Comparison of ENCODE assay signal across 10 mouse cellular contexts in the genomic region with DNA sequence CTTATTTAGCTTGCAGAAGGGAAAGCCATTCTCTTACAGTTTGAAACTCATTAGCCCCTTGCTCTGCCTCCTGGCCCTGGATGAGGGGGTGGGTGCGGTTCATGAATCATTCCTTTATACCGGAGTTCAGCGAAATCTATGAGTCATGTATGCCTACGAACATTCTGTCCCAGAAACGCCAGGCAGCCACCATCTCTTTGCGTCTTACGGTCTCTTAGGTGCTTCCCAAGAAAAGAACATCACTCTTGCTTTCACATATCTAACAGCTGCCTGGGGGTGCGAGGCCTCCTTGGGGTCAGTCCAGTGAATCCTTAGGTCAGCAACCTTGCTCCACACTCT. TPM values are rescaled to one million over a fixed set of nuclear protein-coding genes. Genes with fewer than 3 reads are reported as not detected.
DNase-seq lines count a peak whose midpoint lies in the region; ATAC-seq and TF ChIP-seq lines count a peak whose summit lies in the region.
"Had no signal": no experiment of that assay in that cellular context is flagged by ENCODE, and none has a peak within 500 bp of the region (broad histone marks: within the 10 kb centered on the region; RNA-seq: fewer than 3 reads in every experiment).

No protein-coding gene starts in this region.

- no peak overlapping the region for H3K9ac ChIP-seq in hindbrain, embryonic 14.5 days
- H3K9ac ChIP-seq in hindbrain, embryonic 16.5 days (ENCODE audit: low read depth, low read length): no peak overlapping the region
- no peak overlapping the region; the same call in 1 of the 2 replicates for H3K9ac ChIP-seq in midbrain, embryonic 16.5 days (ENCODE audit: low read depth, low read length)

- TF ChIP-seq CTCF in kidney, adult 2 months (conservative IDR thresholded peaks at IDR 0.05; ENCODE audit: insufficient read depth, insufficient read length, low read depth, low read length): no peak

- no peaks in the 10 kb centered on the region for H3K9me3 ChIP-seq in hindbrain, embryonic 14.5 days (ENCODE audit: control insufficient read depth, low read length)
- H3K9me3 ChIP-seq in hindbrain, embryonic 16.5 days (ENCODE audit: control insufficient read depth, low read length): no peaks in the 10 kb centered on the region
- no peaks in the 10 kb centered on the region for H3K9me3 ChIP-seq in midbrain, embryonic 16.5 days (replicated peaks; ENCODE audit: control insufficient read depth, low read length, poor library complexity, severe bottlenecking)

- DNase-seq in hindbrain, embryonic 14.5 days (ENCODE audit: low spot score): no peak
- DNase-seq in adrenal gland, postnatal 14 days: peak; percentile 19
- DNase-seq in layer of hippocampus, adult 8-10 months (ENCODE audit: low spot score in 2 of 2): peak; percentile 46 to 57
- DNase-seq in kidney, postnatal 36 days: no peak
- DNase-seq in cerebellum, adult 9-11 months: no peak
- DNase-seq in kidney, adult 2 months: no peak
- DNase-seq: thymus, postnatal 25 days had no signal

- no peak for ATAC-seq in hindbrain, embryonic 14.5 days (ENCODE audit: low FRiP score)
- ATAC-seq in hindbrain, embryonic 16.5 days: no peak
- no peak for ATAC-seq in midbrain, embryonic 16.5 days
- ATAC-seq: inflammation-experienced regulatory T-cells, adult 6 months had no signal

- no peaks in the 10 kb centered on the region for H3K27me3 ChIP-seq in hindbrain, embryonic 14.5 days (ENCODE audit: control insufficient read depth, insufficient read depth, low read length)
- no peaks in the 10 kb centered on the region for H3K27me3 ChIP-seq in hindbrain, embryonic 16.5 days (replicated peaks; ENCODE audit: control insufficient read depth, insufficient read depth, low read length)
- H3K27me3 ChIP-seq in midbrain, embryonic 16.5 days (ENCODE audit: control insufficient read depth, insufficient read depth, low read depth, low read length): no peaks in the 10 kb centered on the region
- H3K27me3 ChIP-seq in kidney, adult 2 months (replicated peaks; ENCODE audit: control insufficient read depth, insufficient read depth, low read length): no peaks in the 10 kb centered on the region; the same call in 1 of the 2 replicates

- no peak for TF ChIP-seq POLR2A in kidney, adult 2 months (IDR thresholded peaks at IDR 0.05; ENCODE audit: low read depth, low read length)

- 0 out of 2 replicates have a peak, but pooled peaks cover 10% of the 10 kb centered on the region for H3K4me1 ChIP-seq in hindbrain, embryonic 14.5 days (replicated peaks; ENCODE audit: control insufficient read depth, insufficient read depth, low read length)
- H3K4me1 ChIP-seq in hindbrain, embryonic 16.5 days (ENCODE audit: control insufficient read depth, insufficient read depth, low read depth, low read length): no peaks in the 10 kb centered on the region
- H3K4me1 ChIP-seq in midbrain, embryonic 16.5 days (ENCODE audit: control insufficient read depth, insufficient read depth, low read length): peaks cover 8% of the 10 kb centered on the region; the same call in 1 of the 2 replicates
- H3K4me1 ChIP-seq in kidney, adult 2 months (ENCODE audit: control insufficient read depth, insufficient read depth, low read length): no peaks in the 10 kb centered on the region

- no peaks in the 10 kb centered on the region for H3K36me3 ChIP-seq in hindbrain, embryonic 14.5 days (replicated peaks; ENCODE audit: control insufficient read depth, insufficient read depth)
- H3K36me3 ChIP-seq in hindbrain, embryonic 16.5 days (ENCODE audit: control insufficient read depth, insufficient read depth, low read length): no peaks in the 10 kb centered on the region
- H3K36me3 ChIP-seq in midbrain, embryonic 16.5 days (ENCODE audit: control insufficient read depth, insufficient read depth, low read length): no peaks in the 10 kb centered on the region
- no peaks in the 10 kb centered on the region for H3K36me3 ChIP-seq in kidney, adult 2 months (ENCODE audit: control insufficient read depth, insufficient read depth, low read length)

- H3K4me3 ChIP-seq in hindbrain, embryonic 14.5 days (replicated peaks; ENCODE audit: low read length): no peak overlapping the region
- no peak overlapping the region for H3K4me3 ChIP-seq in hindbrain, embryonic 16.5 days (ENCODE audit: low read length)
- no peak overlapping the region for H3K4me3 ChIP-seq in midbrain, embryonic 16.5 days (ENCODE audit: low read depth, low read length)
- H3K4me3 ChIP-seq in kidney, adult 2 months (ENCODE audit: insufficient read depth, low read depth, low read length): no peak overlapping the region

- WGBS in hindbrain, embryonic 14.5 days: 57% methylated on average over 8 of the region's 8 CpGs
- 68% methylated on average over 8 of the region's 8 CpGs for WGBS in hindbrain, embryonic 16.5 days
- WGBS in midbrain, embryonic 16.5 days: 77% methylated on average over 8 of the region's 8 CpGs
- WGBS in kidney, adult 2 months: 74% methylated on average over 8 of the region's 8 CpGs

- H3K27ac ChIP-seq in hindbrain, embryonic 14.5 days: peak overlapping the region; percentile 43; the same call in 1 of the 2 replicates
- H3K27ac ChIP-seq in hindbrain, embryonic 16.5 days (ENCODE audit: low read depth, low read length): no peak overlapping the region
- no peak overlapping the region for H3K27ac ChIP-seq in midbrain, embryonic 16.5 days (ENCODE audit: low read length)
- no peak overlapping the region for H3K27ac ChIP-seq in kidney, adult 2 months (ENCODE audit: insufficient read depth, low read depth, low read length)

- H3K4me2 ChIP-seq in hindbrain, embryonic 14.5 days (replicated peaks): peak overlapping the region; percentile 21; the same call in 1 of the 2 replicates
- no peak overlapping the region for H3K4me2 ChIP-seq in hindbrain, embryonic 16.5 days (ENCODE audit: low read length)
- 0 out of 2 replicates have a peak overlapping the region, but pooled peaks have one; percentile 3 for H3K4me2 ChIP-seq in midbrain, embryonic 16.5 days (ENCODE audit: low read length)

RNA-seq across cellular contexts. Expression of gene Sel1l, which starts 29.9 kb away (rescaled TPM):
- polyA plus RNA-seq in hindbrain, embryonic 14.5 days (2014; fragmentation: Nextera tagmentation; extraction: Ambion mirVana): 98.1 and 105 TPM in 2 replicates
- 92.4 and 94.8 TPM in 2 replicates for polyA plus RNA-seq in hindbrain, embryonic 16.5 days (2015; fragmentation: Nextera tagmentation; extraction: Ambion mirVana)
- 148 and 153 TPM in 2 replicates for total RNA-seq in adrenal gland, postnatal 14 days (2021)
- 100 to 1,000 TPM; 146 to 185 (median 161) TPM for total RNA-seq in layer of hippocampus, adult 8-10 months (2022)
- 103 and 113 TPM in 2 replicates for polyA plus RNA-seq in midbrain, embryonic 16.5 days (2015; fragmentation: Nextera tagmentation; extraction: Ambion mirVana)
- polyA plus RNA-seq in kidney, adult 2 months (2012; rRNA removed): 26.9 and 32.3 TPM in 2 replicates

Comparison
In these comparisons a context has a peak if more than half of its experiments do, and no peak if none do; other contexts are left out.
1. DNase-seq: peak in adrenal gland, postnatal 14 days (single experiment) and layer of hippocampus, adult 8-10 months (2 of 2); none in hindbrain, embryonic 14.5 days (single experiment), kidney, postnatal 36 days (0 of 2), cerebellum, adult 9-11 months (single experiment) and kidney, adult 2 months (single experiment).